Mouse (Mus musculus): ENCODE measurements around the gene Nprl3.

Nprl3 gene

GRCm38 (mm10) chr11:32200075-32200601, 67.4 kb downstream of the Nprl3 start, which contains the start of gene Il9r:
Gene Il9r, minus strand, starts transcription at chr11:32200279.
- no peak for DNase-seq (ENCODE audit: low read depth in 1 of 2, low spot score in 2 of 2)

GRCm38 (mm10) chr11:32199230-32199629, 68.3 kb downstream of the Nprl3 start:
- DNase-seq (ENCODE audit: low read depth in 1 of 2, low spot score in 2 of 2), result no peak

- DNase-seq (ENCODE audit: low read depth in 1 of 2, low spot score in 2 of 2), result no peak
These were observed 69.1 kb downstream of the Nprl3 start for GRCm38 (mm10) chr11:32198256-32198955.

- no peak for DNase-seq (ENCODE audit: low read depth in 1 of 2, low spot score in 2 of 2)
These were observed 69.7 kb downstream of the Nprl3 start for GRCm38 (mm10) chr11:32197766-32198165.

GRCm38 (mm10) chr11:32196727-32197126, 70.8 kb downstream of the Nprl3 start:
- no peak for DNase-seq (ENCODE audit: low read depth in 1 of 2, low spot score in 2 of 2)

- no peak for DNase-seq (ENCODE audit: low read depth in 1 of 2, low spot score in 2 of 2)
These were observed 71.5 kb downstream of the Nprl3 start for GRCm38 (mm10) chr11:32195867-32196540.

- DNase-seq (ENCODE audit: low read depth in 1 of 2, low spot score in 2 of 2), result no peak
These were observed 72.9 kb downstream of the Nprl3 start for GRCm38 (mm10) chr11:32194626-32195025.

GRCm38 (mm10) chr11:32194086-32194485, 73.4 kb downstream of the Nprl3 start:
- no peak for DNase-seq (ENCODE audit: low read depth in 1 of 2, low spot score in 2 of 2)

GRCm38 (mm10) chr11:32193156-32193555, 74.4 kb downstream of the Nprl3 start:
- DNase-seq (ENCODE audit: low read depth in 1 of 2, low spot score in 2 of 2), result no peak

GRCm38 (mm10) chr11:32190603-32191110, 76.8 kb downstream of the Nprl3 start:
- DNase-seq (ENCODE audit: low read depth in 1 of 2, low spot score in 2 of 2), result no peak

GRCm38 (mm10) chr11:32190119-32190518, 77.4 kb downstream of the Nprl3 start:
- no peak for DNase-seq (ENCODE audit: low read depth in 1 of 2, low spot score in 2 of 2)

GRCm38 (mm10) chr11:32189434-32189833, 78.1 kb downstream of the Nprl3 start:
- no peak for DNase-seq (ENCODE audit: low read depth in 1 of 2, low spot score in 2 of 2)

- no peak for DNase-seq (ENCODE audit: low read depth in 1 of 2, low spot score in 2 of 2)
These were observed 78.6 kb downstream of the Nprl3 start for GRCm38 (mm10) chr11:32188881-32189280.

- DNase-seq (ENCODE audit: low read depth in 1 of 2, low spot score in 2 of 2), result no peak
These were observed 80.3 kb downstream of the Nprl3 start for GRCm38 (mm10) chr11:32187256-32187655.

GRCm38 (mm10) chr11:32186031-32186430, 81.5 kb downstream of the Nprl3 start:
- DNase-seq (ENCODE audit: low read depth in 1 of 2, low spot score in 2 of 2), result no peak

GRCm38 (mm10) chr11:32184469-32184868, 83.0 kb downstream of the Nprl3 start:
- DNase-seq (ENCODE audit: low read depth in 1 of 2, low spot score in 2 of 2), result no peak

- peak; percentile 14 to 34 for DNase-seq (ENCODE audit: low read depth in 1 of 2, low spot score in 2 of 2)
These were observed 85.3 kb downstream of the Nprl3 start for GRCm38 (mm10) chr11:32181973-32182868.

- DNase-seq (ENCODE audit: low read depth in 1 of 2, low spot score in 2 of 2), result no peak
These were observed 86.3 kb downstream of the Nprl3 start for GRCm38 (mm10) chr11:32181246-32181645.

- no peak for DNase-seq (ENCODE audit: low read depth in 1 of 2, low spot score in 2 of 2)
These were observed 89.0 kb downstream of the Nprl3 start for GRCm38 (mm10) chr11:32178506-32178905.
